Mouse (Mus musculus): ENCODE data around the gene Cep135. TPM values are rescaled to one million over a fixed set of nuclear protein-coding genes. Genes with fewer than 3 reads are reported as not detected.

Gene Cep135
- total and polyA plus RNA-seq, 2 experiments = 0.62 to 3.0 TPM

GRCm38 (mm10) chr5:76649897-76650296 lies 61.4 kb downstream of the Cep135 start:
- Histone ChIP-seq H3K9ac (ENCODE audit: low read depth, low read length) (no peak overlapping the region), H3K79me2 (ENCODE audit: control insufficient read depth, insufficient read depth, low read length) (no peaks in the 10 kb centered on the region), H3K27me3 (ENCODE audit: control insufficient read depth, insufficient read depth, low read length) (no peaks in the 10 kb centered on the region), H3K4me1 (ENCODE audit: control insufficient read depth, insufficient read depth, low read length) (no peaks in the 10 kb centered on the region), H3K4me3 (ENCODE audit: insufficient read depth, low read depth, low read length) (no peak overlapping the region), H3K27ac (replicated peaks; ENCODE audit: insufficient read depth, low read depth, low read length) (no peak overlapping the region), H3K36me3 (ENCODE audit: control insufficient read depth, insufficient read depth, low read length) (peaks cover 5% of the 10 kb centered on the region)
- TF ChIP-seq POLR2A (IDR thresholded peaks at IDR 0.05; ENCODE audit: extremely low read depth, insufficient read depth, low read length) (no peak), CTCF (IDR thresholded peaks at IDR 0.05; ENCODE audit: low read depth, low read length) (no peak)
- WGBS = 58% methylated on average over 4 of the region's 4 CpGs
- DNase-seq (ENCODE audit: extremely low read depth, low read depth, low spot score) = no peak

GRCm38 (mm10) chr5:76651151-76651725 lies 62.7 kb downstream of the Cep135 start:
- H3K9ac ChIP-seq (ENCODE audit: low read depth, low read length) = no peak overlapping the region
- no peaks in the 10 kb centered on the region for H3K4me1 ChIP-seq (ENCODE audit: control insufficient read depth, insufficient read depth, low read length)
- WGBS = 55% methylated on average over 5 of the region's 5 CpGs
- H3K36me3 ChIP-seq (ENCODE audit: control insufficient read depth, insufficient read depth, low read length) = peaks cover 5% of the 10 kb centered on the region
- no peak overlapping the region for H3K4me3 ChIP-seq (ENCODE audit: insufficient read depth, low read depth, low read length)
- TF ChIP-seq POLR2A (IDR thresholded peaks at IDR 0.05; ENCODE audit: extremely low read depth, insufficient read depth, low read length) (no peak), CTCF (IDR thresholded peaks at IDR 0.05; ENCODE audit: low read depth, low read length) (no peak)
- peak; percentile 3 for DNase-seq (ENCODE audit: extremely low read depth, low read depth, low spot score)
- no peaks in the 10 kb centered on the region for H3K27me3 ChIP-seq (ENCODE audit: control insufficient read depth, insufficient read depth, low read length)
- no peak overlapping the region for H3K27ac ChIP-seq (replicated peaks; ENCODE audit: insufficient read depth, low read depth, low read length)
- H3K79me2 ChIP-seq (ENCODE audit: control insufficient read depth, insufficient read depth, low read length) = no peaks in the 10 kb centered on the region

GRCm38 (mm10) chr5:76656212-76656611 lies 67.7 kb downstream of the Cep135 start, which contains the start of gene C530008M17Rik:
C530008M17Rik (plus strand) TSS chr5:76656512.
- Histone ChIP-seq H3K4me3 (ENCODE audit: insufficient read depth, low read depth, low read length) (peak within 1 kb of the TSS; percentile 23; the same call in 1 of the 2 replicates), H3K36me3 (ENCODE audit: control insufficient read depth, insufficient read depth, low read length) (no peaks in the 10 kb centered on the region), H3K79me2 (ENCODE audit: control insufficient read depth, insufficient read depth, low read length) (no peaks in the 10 kb centered on the region), H3K27me3 (ENCODE audit: control insufficient read depth, insufficient read depth, low read length) (peaks cover 12% of the 10 kb centered on the region), H3K27ac (replicated peaks; ENCODE audit: insufficient read depth, low read depth, low read length) (no peak within 1 kb of the TSS), H3K4me1 (ENCODE audit: control insufficient read depth, insufficient read depth, low read length) (peaks cover 5% of the 10 kb centered on the region), H3K9ac (ENCODE audit: low read depth, low read length) (no peak within 1 kb of the TSS)
- 98% methylated on average over 2 of the region's 2 CpGs for WGBS
- no peak for TF ChIP-seq POLR2A (IDR thresholded peaks at IDR 0.05; ENCODE audit: extremely low read depth, insufficient read depth, low read length)
- no peak for TF ChIP-seq CTCF (IDR thresholded peaks at IDR 0.05; ENCODE audit: low read depth, low read length)
- DNase-seq (ENCODE audit: extremely low read depth, low read depth, low spot score) = no peak

- Histone ChIP-seq H3K4me3 (ENCODE audit: insufficient read depth, low read depth, low read length) (peak overlapping the region; percentile 23; the same call in 1 of the 2 replicates), H3K27me3 (ENCODE audit: control insufficient read depth, insufficient read depth, low read length) (peaks cover 12% of the 10 kb centered on the region), H3K79me2 (ENCODE audit: control insufficient read depth, insufficient read depth, low read length) (no peaks in the 10 kb centered on the region), H3K9ac (ENCODE audit: low read depth, low read length) (no peak overlapping the region), H3K27ac (replicated peaks; ENCODE audit: insufficient read depth, low read depth, low read length) (no peak overlapping the region), H3K4me1 (ENCODE audit: control insufficient read depth, insufficient read depth, low read length) (peaks cover 5% of the 10 kb centered on the region), H3K36me3 (ENCODE audit: control insufficient read depth, insufficient read depth, low read length) (no peaks in the 10 kb centered on the region)
- no peak for DNase-seq (ENCODE audit: extremely low read depth, low read depth, low spot score)
- TF ChIP-seq POLR2A (IDR thresholded peaks at IDR 0.05; ENCODE audit: extremely low read depth, insufficient read depth, low read length) = no peak
- no peak for TF ChIP-seq CTCF (IDR thresholded peaks at IDR 0.05; ENCODE audit: low read depth, low read length)
- WGBS = 2% methylated on average over 79 of the region's 80 CpGs
Observed at GRCm38 (mm10) chr5:76657245-76658083, 69.0 kb downstream of the Cep135 start.

- DNase-seq (ENCODE audit: extremely low read depth, low read depth, low spot score) = no peak
- TF ChIP-seq CTCF (IDR thresholded peaks at IDR 0.05; ENCODE audit: low read depth, low read length) = no peak
- TF ChIP-seq POLR2A (IDR thresholded peaks at IDR 0.05; ENCODE audit: extremely low read depth, insufficient read depth, low read length) = no peak
- no peaks in the 10 kb centered on the region for H3K79me2 ChIP-seq (ENCODE audit: control insufficient read depth, insufficient read depth, low read length)
- H3K9ac ChIP-seq (ENCODE audit: low read depth, low read length) = no peak overlapping the region
- peaks cover 5% of the 10 kb centered on the region for H3K4me1 ChIP-seq (ENCODE audit: control insufficient read depth, insufficient read depth, low read length)
- no peaks in the 10 kb centered on the region for H3K36me3 ChIP-seq (ENCODE audit: control insufficient read depth, insufficient read depth, low read length)
- peak overlapping the region; percentile 14; the same call in 1 of the 2 replicates for H3K4me3 ChIP-seq (ENCODE audit: insufficient read depth, low read depth, low read length)
- peaks cover 12% of the 10 kb centered on the region for H3K27me3 ChIP-seq (ENCODE audit: control insufficient read depth, insufficient read depth, low read length)
- WGBS = 6% methylated on average over 38 of the region's 38 CpGs
- no peak overlapping the region for H3K27ac ChIP-seq (replicated peaks; ENCODE audit: insufficient read depth, low read depth, low read length)
Observed at GRCm38 (mm10) chr5:76658084-76658934, 69.8 kb downstream of the Cep135 start.
